Mouse (Mus musculus) monocyte, adult 2 months (primary cell): ENCODE results near the gene Clec4a3.
A peak's percentile ranks its signal among the peaks of the same experiment; 100 is the strongest.
"Not testable (repeated sequence)": the region's sequence is repeated elsewhere in the genome, so short reads cannot be mapped to it uniquely, and the experiment has no call there.

ENCODE experiments used
- DNase-seq, 2 experiments: peaks; one replicate each; pipeline ENCODE4 v3.0.0; 2022; ENCODE audit warnings: low spot score in 2 of 2, low read depth in 1 of 2

The Clec4a3 gene

GRCm38 (mm10) chr6:122952401-122952800 lies at the start of gene Clec4a3:
Clec4a3 (plus strand) TSS chr6:122952515.
- DNase-seq = peak; percentile 53 to 64

- DNase-seq = no peak
Observed at GRCm38 (mm10) chr6:122919922-122920321, 32.4 kb upstream of the Clec4a3 start.

GRCm38 (mm10) chr6:122921451-122921850 lies 30.9 kb upstream of the Clec4a3 start, which contains the start of gene Clec4a1:
Clec4a1 (plus strand) TSS chr6:122921848.
- DNase-seq = peak; percentile 44 to 48

- DNase-seq = peak in 1 of 2 experiments; percentile 19
Observed at GRCm38 (mm10) chr6:122934845-122935244, 17.5 kb upstream of the Clec4a3 start.

GRCm38 (mm10) chr6:122939618-122940017 lies 12.7 kb upstream of the Clec4a3 start:
- peak in 1 of 2 experiments; percentile 42 for DNase-seq

- no peak for DNase-seq
Observed at GRCm38 (mm10) chr6:122946760-122947159, 5.6 kb upstream of the Clec4a3 start.

GRCm38 (mm10) chr6:122964562-122964961 lies 12.2 kb downstream of the Clec4a3 start:
- DNase-seq = no peak

- DNase-seq = no peak
Observed at GRCm38 (mm10) chr6:122969048-122969447, 16.7 kb downstream of the Clec4a3 start.

- no peak for DNase-seq
Observed at GRCm38 (mm10) chr6:122989876-122990437, 37.6 kb downstream of the Clec4a3 start, which contains the start of gene Clec4a4. Clec4a4 (plus strand) TSS chr6:122990367.

- not testable (repeated sequence) for DNase-seq
Observed at GRCm38 (mm10) chr6:123004696-123005095, 52.4 kb downstream of the Clec4a3 start.

- DNase-seq = no peak
Observed at GRCm38 (mm10) chr6:123005591-123005990, 53.3 kb downstream of the Clec4a3 start.
